Mouse (Mus musculus): ENCODE results near the gene Tpm4. TPM values are rescaled to one million over a fixed set of nuclear protein-coding genes. Genes with fewer than 3 reads are reported as not detected.

The Tpm4 gene
- polyA plus RNA-seq, 1 experiment from 2014 or later = 86.6 TPM

DNA sequence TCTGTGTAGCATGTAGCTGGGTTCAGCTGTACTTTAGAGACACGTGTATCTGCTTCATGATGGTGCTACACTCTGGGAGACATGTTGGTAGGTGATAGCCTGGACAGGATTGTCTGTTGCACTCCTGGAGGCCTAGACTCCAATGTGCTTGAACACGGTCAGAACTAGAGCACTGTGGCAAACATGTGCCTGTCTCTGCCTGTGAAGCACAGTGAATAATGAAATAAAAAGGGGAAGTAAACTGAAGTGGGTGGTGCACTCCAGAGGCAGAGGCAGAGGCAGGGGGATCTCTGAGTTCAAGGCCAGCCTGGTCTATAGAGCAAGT, 55.4 kb downstream of the Tpm4 start:
- 58% methylated on average over 2 of the region's 2 CpGs for WGBS (ENCODE audit: insufficient replicate concordance)
- H3K36me3 ChIP-seq (replicated peaks; ENCODE audit: insufficient read depth, low read length) = no peaks in the 10 kb centered on the region
- peak overlapping the region; percentile 50; the same call in 1 of the 2 replicates for H3K27ac ChIP-seq (ENCODE audit: low read depth)
- H3K27me3 ChIP-seq (ENCODE audit: insufficient read depth, low read length) = no peaks in the 10 kb centered on the region
- peak overlapping the region; percentile 33; the same call in 1 of the 2 replicates for H3K9ac ChIP-seq (replicated peaks)
- ATAC-seq (no peak), DNase-seq (no peak)
- peaks cover 4% of the 10 kb centered on the region for H3K4me1 ChIP-seq (ENCODE audit: insufficient read depth)
- H3K4me3 ChIP-seq (ENCODE audit: low read depth, low read length) = peak overlapping the region; percentile 34
- peak overlapping the region; percentile 59 for H3K4me2 ChIP-seq (ENCODE audit: low read depth, low read length)
- no peaks in the 10 kb centered on the region for H3K9me3 ChIP-seq (ENCODE audit: low read length)
- TF ChIP-seq CTCF (IDR thresholded peaks at IDR 0.05; ENCODE audit: low read depth) (no peak), EP300 (IDR thresholded peaks at IDR 0.05; ENCODE audit: low read depth) (no peak)

DNA sequence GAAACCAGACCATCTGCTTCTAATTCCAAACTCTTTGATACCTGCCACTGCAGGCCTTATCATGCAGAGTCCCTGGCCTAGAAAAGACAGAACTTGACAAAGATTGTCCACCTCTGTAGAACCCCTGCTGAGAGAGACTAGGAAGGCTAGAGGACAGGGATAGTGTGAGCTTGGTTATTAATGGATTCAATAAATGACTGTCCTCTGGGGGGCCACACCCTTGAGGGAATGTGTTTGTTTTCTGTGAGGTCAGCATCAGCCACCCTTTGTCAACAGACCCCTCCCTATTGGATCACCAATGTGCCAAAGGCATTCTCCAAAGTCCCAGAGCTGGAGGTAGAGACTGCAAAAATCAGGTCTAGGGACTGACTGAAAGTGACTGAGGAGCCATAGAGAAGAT, 57.3 kb downstream of the Tpm4 start:
- Histone ChIP-seq H3K9me3 (ENCODE audit: low read length) (no peaks in the 10 kb centered on the region), H3K9ac (replicated peaks) (no peak overlapping the region), H3K4me1 (ENCODE audit: insufficient read depth) (peaks cover 4% of the 10 kb centered on the region), H3K36me3 (replicated peaks; ENCODE audit: insufficient read depth, low read length) (no peaks in the 10 kb centered on the region), H3K4me3 (ENCODE audit: low read depth, low read length) (no peak overlapping the region), H3K4me2 (ENCODE audit: low read depth, low read length) (no peak overlapping the region), H3K27me3 (ENCODE audit: insufficient read depth, low read length) (no peaks in the 10 kb centered on the region), H3K27ac (ENCODE audit: low read depth) (no peak overlapping the region)
- no peak for TF ChIP-seq EP300 (IDR thresholded peaks at IDR 0.05; ENCODE audit: low read depth)
- no peak for TF ChIP-seq CTCF (IDR thresholded peaks at IDR 0.05; ENCODE audit: low read depth)
- ATAC-seq (no peak), DNase-seq (no peak)

DNA sequence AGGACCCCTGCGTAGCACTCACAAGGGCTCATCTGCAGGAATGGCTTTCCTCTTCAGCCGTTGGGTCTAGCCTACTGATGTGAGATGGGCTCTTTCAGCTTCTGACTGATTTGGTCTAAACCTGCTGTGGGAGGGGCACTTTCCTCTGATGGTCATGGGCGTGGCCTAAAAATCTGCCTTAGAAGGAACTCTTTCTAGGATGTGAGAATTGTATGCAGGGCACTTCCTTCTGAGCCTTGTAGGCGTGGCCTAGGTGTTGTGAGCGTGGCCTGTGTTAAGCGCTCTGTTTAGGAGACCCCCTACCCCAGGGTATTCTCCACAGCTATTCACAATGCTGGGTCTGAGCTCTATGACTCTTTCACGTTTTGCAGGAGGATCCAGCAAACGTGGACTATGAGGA, 63.2 kb downstream of the Tpm4 start:
- no peak overlapping the region for H3K27ac ChIP-seq (ENCODE audit: low read depth)
- no peak for ATAC-seq
- no peak overlapping the region for H3K4me3 ChIP-seq (ENCODE audit: low read depth, low read length)
- 60% methylated on average over 8 of the region's 8 CpGs for WGBS (ENCODE audit: insufficient replicate concordance)
- H3K4me1 ChIP-seq (ENCODE audit: insufficient read depth) = no peaks in the 10 kb centered on the region
- no peak for DNase-seq
- H3K4me2 ChIP-seq (ENCODE audit: low read depth, low read length) = no peak overlapping the region
- no peaks in the 10 kb centered on the region for H3K36me3 ChIP-seq (replicated peaks; ENCODE audit: insufficient read depth, low read length)
- TF ChIP-seq CTCF (IDR thresholded peaks at IDR 0.05; ENCODE audit: low read depth) (no peak), EP300 (IDR thresholded peaks at IDR 0.05; ENCODE audit: low read depth) (no peak)
- peaks cover 7% of the 10 kb centered on the region for H3K9me3 ChIP-seq (ENCODE audit: low read length)
- no peaks in the 10 kb centered on the region for H3K27me3 ChIP-seq (ENCODE audit: insufficient read depth, low read length)
- H3K9ac ChIP-seq (replicated peaks) = no peak overlapping the region

Other genes starting within 250 kb of the Tpm4 start
- 0.54 and 0.61 TPM in 2 replicates for gene Zfp882, start 226.4 kb upstream of the Tpm4 start, polyA plus RNA-seq (2015; fragmentation: Nextera tagmentation; extraction: Ambion mirVana)
- 4.1 and 5.2 TPM in 2 replicates for gene Zfp617, start 226.3 kb upstream of the Tpm4 start, polyA plus RNA-seq (2015; fragmentation: Nextera tagmentation; extraction: Ambion mirVana)
- 5.0 and 5.6 TPM in 2 replicates for gene Zfp961, start 183.9 kb upstream of the Tpm4 start, polyA plus RNA-seq (2015; fragmentation: Nextera tagmentation; extraction: Ambion mirVana)
- gene Cyp4f18, start 125.3 kb upstream of the Tpm4 start, polyA plus RNA-seq (2015; fragmentation: Nextera tagmentation; extraction: Ambion mirVana) = 4.8 and 5.8 TPM in 2 replicates
- gene Olfr372, start 93.8 kb upstream of the Tpm4 start, polyA plus RNA-seq (2015; fragmentation: Nextera tagmentation; extraction: Ambion mirVana) = not detected in 2 replicates
- 0.02 TPM in 1 of 2 replicates, not detected in the other for gene Olfr373, start 51.8 kb upstream of the Tpm4 start, polyA plus RNA-seq (2015; fragmentation: Nextera tagmentation; extraction: Ambion mirVana)
- not detected in 2 replicates for gene Olfr374, start 27.9 kb upstream of the Tpm4 start, polyA plus RNA-seq (2015; fragmentation: Nextera tagmentation; extraction: Ambion mirVana)
- 57.3 and 58.1 TPM in 2 replicates for gene Rab8a, start 26.2 kb downstream of the Tpm4 start, polyA plus RNA-seq (2015; fragmentation: Nextera tagmentation; extraction: Ambion mirVana)
- 0.59 and 0.68 TPM in 2 replicates for gene Hsh2d, start 54.7 kb downstream of the Tpm4 start, polyA plus RNA-seq (2015; fragmentation: Nextera tagmentation; extraction: Ambion mirVana)
- gene Cib3, start 77.9 kb downstream of the Tpm4 start, polyA plus RNA-seq (2015; fragmentation: Nextera tagmentation; extraction: Ambion mirVana) = not detected in 2 replicates
- not detected in 2 replicates for gene Gm11034, start 78.7 kb downstream of the Tpm4 start, polyA plus RNA-seq (2015; fragmentation: Nextera tagmentation; extraction: Ambion mirVana)
- gene Fam32a, start 84.8 kb downstream of the Tpm4 start, polyA plus RNA-seq (2015; fragmentation: Nextera tagmentation; extraction: Ambion mirVana) = 27.5 and 28.4 TPM in 2 replicates
- 40.7 and 41.7 TPM in 2 replicates for gene Ap1m1, start 105.0 kb downstream of the Tpm4 start, polyA plus RNA-seq (2015; fragmentation: Nextera tagmentation; extraction: Ambion mirVana)
- 6.3 and 6.4 TPM in 2 replicates for gene Gm10282, start 170.3 kb downstream of the Tpm4 start, polyA plus RNA-seq (2015; fragmentation: Nextera tagmentation; extraction: Ambion mirVana)
- 5.6 and 7.4 TPM in 2 replicates for gene Klf2, start 184.1 kb downstream of the Tpm4 start, polyA plus RNA-seq (2015; fragmentation: Nextera tagmentation; extraction: Ambion mirVana)

Data from liver, postnatal 0 days (tissue).